Mouse (Mus musculus) hindbrain, embryonic 15.5 days (tissue): ENCODE measurements around the gene Gpr108. TPM values are rescaled to one million over a fixed set of nuclear protein-coding genes. Genes with fewer than 3 reads are reported as not detected.

ENCODE experiments used
- ATAC-seq: fragments of 200-750 bp; cut with Nextera tagmentation; 2 replicates; pipeline ENCODE4 v1.8.0; 2017; ENCODE audit warnings: low read depth, moderate number of reproducible peaks, moderate TSS enrichment; ENCODE audit not compliant: low FRiP score
- H3K27ac ChIP-seq: fragments of 300-500 bp; sonication (generic); replicated peaks from 2 replicates; pipeline ENCODE4 v1.5.1; 2015; ENCODE audit warnings: mild to moderate bottlenecking, inconsistent platforms
- H3K27me3 ChIP-seq: fragments of 300-500 bp; sonication (generic); 2 replicates; pipeline ENCODE4 v1.6.1; 2015; ENCODE audit warnings: control low read depth, inconsistent platforms
- H3K36me3 ChIP-seq: fragments of 300-500 bp; sonication (generic); 2 replicates; pipeline ENCODE4 v1.6.1; 2015; ENCODE audit warnings: control low read depth, inconsistent platforms
- H3K4me1 ChIP-seq: fragments of 300-500 bp; sonication (generic); replicated peaks from 2 replicates; pipeline ENCODE4 v1.6.1; 2015; ENCODE audit warnings: control low read depth, inconsistent platforms
- H3K4me2 ChIP-seq: fragments of 300-500 bp; sonication (generic); 2 replicates; pipeline ENCODE4 v1.6.1; 2015; ENCODE audit warnings: moderate library complexity, mild to moderate bottlenecking, inconsistent platforms
- H3K4me3 ChIP-seq: fragments of 300-500 bp; sonication (generic); 2 replicates; pipeline ENCODE4 v1.5.1; 2015; ENCODE audit warnings: mild to moderate bottlenecking, inconsistent platforms
- H3K9ac ChIP-seq: fragments of 300-500 bp; sonication (generic); 2 replicates; pipeline ENCODE4 v1.6.1; 2015; ENCODE audit warnings: inconsistent platforms
- H3K9me3 ChIP-seq: fragments of 300-500 bp; sonication (generic); 2 replicates; pipeline ENCODE4 v1.6.1; 2016; ENCODE audit warnings: control low read depth, inconsistent platforms
- WGBS: fragments of 180-500 bp; shearing (Covaris S2); methylation state at CpG from one replicate; pipeline ENCODE4 v1.1.7; 2015; 5-methylcytosine and 5-hydroxymethylcytosine counted together
- microRNA-seq: library from miRNA; unstranded; fragments of <30 nt; microRNA quantifications from one replicate; pipeline ENCODE4, GENCODE M21; 2016
- polyA plus RNA-seq: library from polyadenylated mRNA; unstranded; fragments of >200 nt; fragmentation: Nextera tagmentation; extraction: Ambion mirVana; gene quantifications from 2 replicates; pipeline ENCODE4 v1.2.1, GENCODE M21; 2015

Gpr108 gene
- polyA plus RNA-seq, 1 experiment from 2014 or later: 22.3 TPM

DNA sequence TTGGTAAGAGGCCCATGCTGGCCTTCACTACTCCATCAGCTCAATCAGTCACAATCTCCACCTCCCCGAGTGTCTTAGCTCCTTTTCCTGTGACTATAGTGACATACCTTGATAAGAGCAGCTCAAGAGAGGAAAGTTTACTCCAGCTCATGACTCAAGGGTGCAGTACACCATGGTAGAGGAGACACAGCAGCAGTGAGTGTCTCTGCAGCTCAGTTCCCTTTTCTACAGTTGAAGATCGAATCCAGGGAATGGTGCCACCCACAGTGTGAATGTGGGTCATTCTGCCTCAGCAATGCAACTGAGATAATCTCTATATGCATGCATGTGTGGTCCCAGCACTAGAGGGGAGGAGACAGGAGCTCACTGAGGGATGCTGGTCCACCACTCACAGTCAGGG lies 62.6 kb downstream of the Gpr108 start:
- Histone ChIP-seq H3K4me3 (no peak overlapping the region), H3K9ac (no peak overlapping the region), H3K36me3 (no peaks in the 10 kb centered on the region), H3K4me1 (no peaks in the 10 kb centered on the region), H3K27ac (no peak overlapping the region), H3K9me3 (no peaks in the 10 kb centered on the region), H3K27me3 (no peaks in the 10 kb centered on the region), H3K4me2 (no peak overlapping the region)
- ATAC-seq: no peak
- 79% methylated on average over 2 of the region's 2 CpGs for WGBS

Small RNA genes within 50 kb of the gene (microRNA-seq; reads per million reads assigned to microRNA genes)
- gene Mir6978: not detected

Other genes starting within 250 kb of the Gpr108 start
- 0.51 and 0.61 TPM in 2 replicates for gene Pspn, start 248.4 kb downstream of the Gpr108 start, polyA plus RNA-seq
- 67.3 and 67.5 TPM in 2 replicates for gene Gtf2f1, start 237.2 kb downstream of the Gpr108 start, polyA plus RNA-seq
- gene Gm17949, start 237.0 kb downstream of the Gpr108 start, polyA plus RNA-seq: 0.41 and 0.54 TPM in 2 replicates
- 27.9 and 31.2 TPM in 2 replicates for gene Khsrp, start 216.9 kb downstream of the Gpr108 start, polyA plus RNA-seq
- not detected in 2 replicates for gene Slc25a41, start 206.8 kb downstream of the Gpr108 start, polyA plus RNA-seq
- 4.1 and 4.6 TPM in 2 replicates for gene Crb3, start 189.3 kb downstream of the Gpr108 start, polyA plus RNA-seq
- gene Slc25a23, start 188.6 kb downstream of the Gpr108 start, polyA plus RNA-seq: 43.1 and 45.0 TPM in 2 replicates
- gene Dennd1c, start 169.9 kb downstream of the Gpr108 start, polyA plus RNA-seq: 4.3 and 4.4 TPM in 2 replicates
- gene Tubb4a, start 160.7 kb downstream of the Gpr108 start, polyA plus RNA-seq: 329 and 394 TPM in 2 replicates
- 6.6 and 8.7 TPM in 2 replicates for gene Tnfsf9, start 143.1 kb downstream of the Gpr108 start, polyA plus RNA-seq
- 1.4 and 1.9 TPM in 2 replicates for gene Cd70, start 98.7 kb downstream of the Gpr108 start, polyA plus RNA-seq
- 0.08 TPM in 1 of 2 replicates, not detected in the other for gene Tnfsf14, start 54.3 kb downstream of the Gpr108 start, polyA plus RNA-seq
- gene C3, start 20.3 kb downstream of the Gpr108 start, polyA plus RNA-seq: 1.2 and 1.9 TPM in 2 replicates
- 10.4 and 11.6 TPM in 2 replicates for gene Trip10, start 1.0 kb upstream of the Gpr108 start, polyA plus RNA-seq
- 1.7 and 1.8 TPM in 2 replicates for gene Vav1, start 30.7 kb upstream of the Gpr108 start, polyA plus RNA-seq
- gene Adgre1, start 110.2 kb upstream of the Gpr108 start, polyA plus RNA-seq: 3.5 and 4.6 TPM in 2 replicates